Mouse (Mus musculus) heart, postnatal 25 days (tissue): Measurements from ENCODE around the gene Pcsk4. TPM values are rescaled to one million over a fixed set of nuclear protein-coding genes. Genes with fewer than 3 reads are reported as not detected.

ENCODE experiments used
- DNase-seq: peaks from one replicate; pipeline ENCODE4 v3.0.0; 2022; ENCODE audit warnings: low spot score
- intact Hi-C: fragments of 180-260 bp; cut with DNase I; formaldehyde crosslinking; loops from one replicate; pipeline ENCODE4 v1.15.1; 2025
- total RNA-seq, 2 experiments: library from RNA; stranded (reverse); gene quantifications; 2 replicates each; pipeline ENCODE4 v1.2.3; 2021

Pcsk4 gene
- 1 to 10 TPM; 1.3 to 1.6 TPM for total RNA-seq

DNA sequence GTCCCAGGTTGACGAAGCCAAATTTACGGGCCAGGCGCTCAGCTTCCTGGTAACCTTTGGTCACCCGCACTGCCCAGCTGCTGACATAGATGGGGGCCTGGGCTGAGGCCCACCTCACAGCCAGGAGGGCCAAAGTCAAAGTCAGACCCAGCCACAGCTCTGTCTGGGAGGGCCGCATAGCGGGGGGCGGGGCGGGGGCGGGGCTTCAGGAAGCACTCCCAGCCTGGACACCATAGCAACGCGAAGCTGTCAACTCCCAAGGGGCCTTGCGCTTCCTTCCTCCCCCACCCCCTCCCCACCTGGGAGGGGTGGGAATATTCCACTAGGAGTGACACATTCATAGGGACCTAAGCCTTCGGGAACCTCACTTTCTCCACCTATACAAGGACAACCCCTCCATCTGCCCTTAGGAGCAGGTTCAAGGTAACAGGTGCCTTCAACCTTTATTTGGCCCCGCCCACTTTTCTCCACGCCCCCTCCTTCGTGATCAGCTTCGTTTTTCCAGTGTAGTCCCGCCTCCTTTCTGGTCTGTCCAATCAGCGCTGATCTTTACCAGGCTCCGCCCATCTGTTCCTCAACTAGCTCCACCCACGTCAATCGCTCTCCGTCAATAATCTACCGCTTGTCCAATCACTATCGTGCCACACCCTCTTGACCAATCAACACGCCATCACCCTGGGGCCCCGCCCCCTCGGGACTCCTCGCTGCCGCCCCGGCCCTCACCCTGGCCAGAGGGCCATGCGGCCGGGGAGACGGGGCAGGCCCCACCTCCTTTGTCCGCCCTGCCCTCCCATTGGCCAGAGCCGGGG, at the start of gene Pcsk4, which contains the start of gene Reep6:
Gene Pcsk4 (minus strand): TSS at position 226 of the 809 bp plus-strand sequence.
Gene Reep6 (plus strand): TSS at position 681 of the 809 bp plus-strand sequence.
- intact Hi-C loops, result no loop called here

DNA sequence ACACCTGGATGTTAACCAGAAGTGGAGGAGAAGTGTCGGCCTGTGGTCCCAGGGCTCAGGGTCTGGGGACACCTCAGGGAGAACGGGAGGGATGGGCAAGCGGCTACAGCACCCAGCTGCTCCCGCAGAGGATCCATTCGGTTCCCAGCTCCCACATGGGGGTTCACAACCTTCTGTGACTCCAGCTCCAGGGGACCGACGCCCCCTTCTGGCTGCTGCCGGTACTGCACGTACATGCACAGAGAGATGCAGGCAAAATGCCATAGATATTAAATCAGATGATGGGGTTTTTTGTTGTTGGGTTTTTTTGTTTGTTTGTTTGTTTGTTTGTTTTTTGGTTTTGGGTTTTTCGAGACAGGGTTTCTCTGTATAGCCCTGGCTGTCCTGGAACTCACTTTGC, 48.4 kb upstream of the Pcsk4 start:
- intact Hi-C loops, result loop anchor here (2.0 to 10.0 kb wide), 2 partner anchors 59 to 203 kb away; partner anchors contain the start of genes 1600002K03Rik and Efna2
- no peak for DNase-seq

More for the DNA sequence above, at the start of gene Pcsk4, which contains the start of gene Reep6:
- peak; percentile 91 for DNase-seq

DNA sequence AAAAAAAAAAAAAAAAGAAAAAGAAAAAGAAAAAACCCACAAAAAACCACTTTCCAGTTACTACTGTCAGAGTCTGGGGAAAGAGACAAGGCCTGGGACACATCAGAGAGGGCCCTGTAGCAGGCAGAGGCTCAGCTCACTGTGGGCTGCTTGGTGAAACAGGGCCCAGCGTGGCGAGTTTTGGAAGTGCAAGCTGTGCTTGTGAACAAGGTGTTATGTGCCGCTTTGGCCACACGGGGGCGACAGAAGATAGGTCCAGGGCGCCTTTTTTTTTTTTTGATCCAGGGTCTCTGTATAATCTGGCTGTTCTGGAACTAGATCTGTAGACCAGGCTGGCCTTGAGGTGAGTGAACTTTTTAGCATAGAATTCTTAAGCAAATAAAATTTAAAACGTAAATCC, 46.9 kb upstream of the Pcsk4 start:
- peak; percentile 68 for DNase-seq
- intact Hi-C loops, result loop anchor here (10.0 kb wide), 1 partner anchor 201 kb away; the partner anchor contains the start of genes 1600002K03Rik and Efna2

DNA sequence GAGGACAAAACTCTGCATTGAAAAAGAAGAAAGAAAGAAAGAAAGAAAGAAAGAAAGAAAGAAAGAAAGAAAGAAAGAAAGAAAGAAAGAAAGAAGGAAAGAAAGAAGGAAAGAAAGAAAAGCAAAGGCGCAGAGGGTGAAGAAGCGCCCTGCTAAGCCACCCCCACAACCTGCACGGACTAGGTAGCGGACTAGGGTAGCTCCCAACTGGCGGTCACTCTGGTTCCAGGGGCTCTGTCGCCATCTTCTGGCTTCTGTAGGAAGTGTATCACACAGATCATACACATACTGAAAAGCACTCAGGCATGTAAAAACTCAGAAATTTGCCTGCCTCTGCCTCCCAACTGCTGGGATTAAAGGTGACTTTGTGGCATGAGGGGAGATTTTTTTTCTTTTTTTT, 44.8 kb upstream of the Pcsk4 start:
- DNase-seq, result no peak
- intact Hi-C loops, result loop anchor here (1.0 to 10.0 kb wide), 3 partner anchors 33 to 199 kb away; partner anchors contain the start of genes 1600002K03Rik, Apc2 and Efna2

DNA sequence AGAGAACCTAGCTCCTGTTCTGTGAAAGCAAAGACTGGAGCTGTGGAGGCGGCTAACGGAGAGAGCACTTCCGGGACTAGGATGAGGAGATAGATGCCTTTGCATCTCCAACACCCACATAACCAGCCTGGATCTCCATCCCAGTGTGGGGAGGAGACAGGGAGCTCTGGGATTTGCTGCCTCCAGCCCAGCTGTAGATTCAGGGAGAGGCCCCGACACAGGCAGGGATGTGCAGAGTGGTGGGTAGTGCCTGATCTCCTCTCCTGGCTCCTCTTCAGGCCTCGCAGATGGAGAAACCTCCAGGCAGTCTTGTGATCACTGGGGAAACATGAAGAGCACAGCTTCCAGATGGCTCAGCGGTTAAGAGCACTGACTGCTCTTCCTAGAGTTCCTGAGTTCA, 43.4 kb upstream of the Pcsk4 start:
- DNase-seq, result no peak
- intact Hi-C loops, result loop anchor here (1.0 to 10.0 kb wide), 2 partner anchors 20 to 198 kb away; partner anchors contain the start of genes 1600002K03Rik and Efna2

DNA sequence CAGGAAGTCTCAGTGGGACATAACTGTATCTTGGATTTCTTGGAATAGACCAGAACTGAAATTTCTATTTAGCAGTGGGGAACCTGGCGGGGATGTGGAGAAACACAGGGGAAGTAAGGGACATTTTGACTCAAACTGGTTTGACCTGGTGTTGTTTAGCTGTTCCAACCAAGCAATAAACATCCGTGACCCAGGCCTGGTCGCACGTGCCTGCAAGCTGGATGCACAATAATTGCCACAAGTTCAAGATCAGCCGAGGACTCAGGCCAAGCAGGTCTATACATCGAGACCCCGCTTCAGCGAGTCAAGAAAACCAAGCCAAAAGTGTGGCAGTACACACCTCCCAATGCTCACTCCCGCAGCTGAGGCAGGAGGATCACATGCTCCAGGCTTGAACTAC, 42.7 kb upstream of the Pcsk4 start:
- no peak for DNase-seq
- intact Hi-C loops, result loop anchor here (10.0 kb wide), 1 partner anchor 197 kb away; the partner anchor contains the start of genes 1600002K03Rik and Efna2

DNA sequence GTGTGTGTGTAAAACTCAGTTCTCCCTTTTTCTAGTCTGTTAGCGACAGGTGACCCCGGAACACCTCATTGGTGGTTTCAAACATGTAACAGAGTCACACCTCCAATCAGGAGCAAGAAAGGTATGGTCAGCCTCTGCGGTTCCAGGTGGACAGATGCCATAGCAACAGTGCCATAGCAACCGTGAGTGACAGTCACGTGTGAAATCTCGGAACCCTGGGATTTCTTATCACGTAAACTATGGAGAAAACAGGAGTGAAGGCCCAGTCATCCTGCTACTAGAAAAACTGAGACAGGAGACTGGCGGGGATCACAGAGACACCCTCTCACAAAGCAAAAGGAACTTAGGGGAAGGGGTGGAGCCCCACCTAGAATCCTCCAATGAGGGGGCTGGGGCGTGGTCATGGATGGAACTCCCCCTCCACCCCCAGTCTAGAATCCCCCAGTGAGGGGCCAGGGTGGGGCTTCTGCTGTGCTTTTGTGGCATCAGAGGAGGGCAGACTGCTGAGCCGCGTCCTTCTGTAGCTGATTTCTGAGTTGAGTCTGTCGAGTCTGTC, 42.2 kb upstream of the Pcsk4 start:
- DNase-seq, result no peak
- intact Hi-C loops, result loop anchor here (10.0 kb wide), 1 partner anchor 197 kb away; the partner anchor contains the start of genes 1600002K03Rik and Efna2

- DNase-seq, result no peak
- intact Hi-C loops, result loop anchor here (10.0 kb wide), 1 partner anchor 195 kb away; the partner anchor contains the start of genes 1600002K03Rik and Efna2
Measured at GRCm38 (mm10) chr10:80369995-80370747, 40.9 kb upstream of the Pcsk4 start.

- no peak for DNase-seq
- intact Hi-C loops, result no loop called here
Measured at GRCm38 (mm10) chr10:80368392-80368791, 39.1 kb upstream of the Pcsk4 start.

DNA sequence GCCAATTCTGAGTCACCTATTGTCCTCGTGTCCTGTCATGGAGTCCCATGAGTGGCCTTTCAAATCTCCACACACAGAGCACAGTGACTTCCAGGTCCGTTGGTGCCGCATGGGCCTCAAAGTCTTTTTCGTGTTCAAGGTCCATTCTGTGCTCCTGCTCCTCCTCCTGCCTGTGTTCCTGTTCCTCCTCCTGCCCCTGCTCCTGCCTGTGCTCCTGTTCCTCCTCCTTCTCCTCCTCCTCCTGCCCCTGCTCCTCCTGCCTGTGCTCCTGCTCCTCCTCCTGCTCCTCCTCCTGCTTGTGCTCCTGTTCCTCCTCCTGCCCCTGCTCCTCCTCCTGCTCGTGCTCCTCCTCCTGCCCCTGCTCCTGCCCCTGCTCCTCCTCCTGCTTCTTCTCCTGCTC, 38.7 kb upstream of the Pcsk4 start:
- intact Hi-C loops, result no loop called here
- no peak for DNase-seq

DNA sequence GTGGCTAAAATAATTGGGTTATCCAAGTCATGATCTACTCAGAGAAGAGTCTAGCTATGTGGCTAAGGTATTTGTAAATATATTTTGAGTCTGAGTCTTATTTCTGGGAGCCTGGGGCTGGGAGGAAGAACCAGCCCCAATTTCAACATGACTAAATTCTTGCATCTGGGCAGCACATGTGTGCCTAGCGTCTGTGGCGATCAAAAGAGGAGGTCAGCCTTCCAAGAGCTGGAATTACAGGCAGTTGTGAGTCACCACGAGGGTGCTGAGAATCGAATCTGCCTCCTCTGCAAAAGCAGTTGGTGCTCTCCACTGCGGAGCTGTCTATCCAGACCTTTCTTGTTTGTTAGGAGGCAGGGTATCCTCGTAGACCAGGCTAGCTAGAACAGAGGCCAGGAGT, 36.4 kb upstream of the Pcsk4 start:
- no peak for DNase-seq
- intact Hi-C loops, result no loop called here

DNA sequence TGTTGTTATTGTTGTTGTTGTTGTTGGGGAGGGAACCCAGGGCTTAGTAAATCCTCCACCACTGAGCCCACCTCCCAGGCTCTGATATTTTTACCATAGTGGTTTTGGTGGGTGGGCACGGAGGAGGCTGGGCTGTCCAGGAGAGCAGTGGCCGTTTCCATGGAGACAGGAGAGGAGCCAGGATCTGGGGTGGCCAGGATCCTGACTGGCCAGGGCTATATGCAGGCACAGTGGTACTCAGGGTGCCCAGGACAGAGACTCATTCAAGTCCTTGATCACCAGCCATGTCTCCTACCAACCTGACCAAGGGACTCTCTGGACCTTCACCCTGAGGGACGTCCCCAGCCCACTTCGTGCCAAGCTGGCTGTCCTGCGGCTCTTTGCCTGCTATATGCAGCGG, 34.4 kb upstream of the Pcsk4 start:
- no peak for DNase-seq
- intact Hi-C loops, result no loop called here

GRCm38 (mm10) chr10:80357994-80358639, 28.8 kb upstream of the Pcsk4 start:
- intact Hi-C loops, result no loop called here

DNA sequence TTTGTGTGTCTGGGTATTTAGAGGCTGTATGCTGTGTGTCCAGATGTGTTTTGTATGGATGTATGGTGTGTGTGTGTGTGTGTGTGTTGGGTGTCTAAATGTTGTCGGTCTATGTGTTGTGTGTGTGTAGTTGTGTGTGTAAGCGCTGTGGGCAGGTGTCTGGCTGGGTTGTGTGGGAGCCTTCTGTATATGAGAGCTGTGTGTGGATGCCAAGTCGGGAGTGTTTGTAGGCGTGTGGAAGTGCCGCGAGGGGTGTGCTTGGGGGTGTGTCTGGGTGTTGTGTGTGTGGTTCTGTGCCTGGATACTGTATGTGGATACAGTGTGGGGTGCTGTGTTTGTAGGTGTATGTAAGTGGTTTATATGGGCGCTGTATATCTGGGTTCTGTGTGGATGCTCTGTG, 28.0 kb upstream of the Pcsk4 start:
- intact Hi-C loops, result no loop called here
- DNase-seq, result no peak

More at GRCm38 (mm10) chr10:80357994-80358639, 28.8 kb upstream of the Pcsk4 start:
- DNase-seq, result no peak

- intact Hi-C loops, result no loop called here
- no peak for DNase-seq
Measured at GRCm38 (mm10) chr10:80356737-80357136, 27.4 kb upstream of the Pcsk4 start.

- intact Hi-C loops, result no loop called here
- no peak for DNase-seq
Measured at GRCm38 (mm10) chr10:80356001-80356682, 26.8 kb upstream of the Pcsk4 start, which contains the start of gene Plk5. Plk5 (plus strand) TSS chr10:80356459.

DNA sequence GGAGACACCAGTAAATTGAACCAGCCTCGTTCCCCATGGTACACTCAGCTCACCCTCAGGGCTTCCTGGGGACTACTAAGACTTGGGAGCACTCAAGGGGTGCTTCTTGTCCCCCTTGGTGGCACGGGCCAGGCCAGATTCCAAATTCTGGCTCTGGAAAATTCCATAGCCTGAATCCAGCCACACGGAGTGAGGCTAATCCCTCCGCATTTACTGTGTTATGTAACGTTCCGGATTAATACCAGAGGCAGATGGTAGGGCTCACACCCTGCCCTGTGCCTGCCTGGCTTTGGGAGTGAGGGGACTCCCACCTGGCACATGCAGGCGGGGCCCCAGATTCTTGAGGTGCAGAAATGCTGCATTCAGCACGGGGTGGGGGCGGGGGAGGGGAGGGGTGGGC, 26.1 kb upstream of the Pcsk4 start:
- intact Hi-C loops, result no loop called here
- no peak for DNase-seq

DNA sequence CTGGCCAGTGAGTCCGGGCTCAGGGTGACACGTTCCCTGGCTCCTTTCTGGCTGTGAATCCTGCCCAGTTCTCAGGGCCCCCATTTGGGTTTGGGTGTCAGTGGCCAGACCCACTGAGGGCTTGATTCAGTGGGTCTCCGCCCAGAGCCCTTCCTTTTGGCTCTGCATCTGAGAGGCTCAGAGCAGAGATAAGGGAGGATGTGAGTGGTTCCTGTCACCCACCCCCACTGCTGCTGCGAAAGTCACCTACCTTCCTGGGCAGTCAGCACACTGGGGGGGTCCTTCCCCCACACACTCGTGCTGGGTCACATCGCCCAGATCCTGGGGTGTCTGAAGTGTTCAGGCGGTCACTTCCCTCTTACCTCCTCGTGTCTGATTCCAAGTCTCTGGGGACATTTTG, 23.4 kb upstream of the Pcsk4 start:
- intact Hi-C loops, result loop anchor here (1.0 kb wide), 1 partner anchor 21 kb away; no protein-coding TSS in a partner anchor
- no peak for DNase-seq

DNA sequence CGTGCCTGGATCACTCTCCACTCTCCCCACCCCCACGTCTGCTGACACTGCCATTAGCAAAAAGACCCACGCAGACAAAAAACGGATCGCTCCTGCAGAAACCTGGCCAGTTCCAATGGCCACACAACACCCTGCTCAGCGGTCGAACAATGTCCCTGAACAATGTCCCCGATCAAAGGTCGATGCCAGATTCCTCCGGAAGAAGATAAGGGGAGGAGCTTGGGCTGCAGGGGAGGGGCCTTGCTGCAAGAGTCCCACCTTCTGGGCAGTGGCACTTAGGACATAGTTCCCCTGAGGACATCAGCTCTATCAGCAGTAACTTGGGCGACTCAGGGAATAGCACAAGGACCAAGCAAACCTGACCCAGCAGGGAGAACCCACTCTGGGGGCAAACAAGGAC, 22.6 kb upstream of the Pcsk4 start:
- intact Hi-C loops, result loop anchor here (1.0 kb wide), 1 partner anchor 21 kb away; no protein-coding TSS in a partner anchor
- no peak for DNase-seq
